Mouse (Mus musculus): ENCODE data around the gene Olfr1138. TPM values are rescaled to one million over a fixed set of nuclear protein-coding genes. Genes with fewer than 3 reads are reported as not detected.

The Olfr1138 gene
- not detected in 2 replicates for polyA plus RNA-seq (2012; rRNA removed)

GRCm38 (mm10) chr2:87739878-87740277, at the start of gene Olfr1138:
TSS of gene Olfr1138 (minus strand) at chr2:87739978.
- no peak for DNase-seq (ENCODE audit: low spot score)

GRCm38 (mm10) chr2:87779183-87779582, 39.4 kb upstream of the Olfr1138 start, which contains the start of gene Olfr152:
TSS of gene Olfr152 (plus strand) at chr2:87779483.
- no peak for DNase-seq (ENCODE audit: low spot score)

GRCm38 (mm10) chr2:87776143-87776542, 36.4 kb upstream of the Olfr1138 start:
- no peak for DNase-seq (ENCODE audit: low spot score)

GRCm38 (mm10) chr2:87753891-87754290, 14.1 kb upstream of the Olfr1138 start, which contains the start of gene Olfr1141:
TSS of gene Olfr1141 (minus strand) at chr2:87753991.
- DNase-seq (ENCODE audit: low spot score): no peak

DNA sequence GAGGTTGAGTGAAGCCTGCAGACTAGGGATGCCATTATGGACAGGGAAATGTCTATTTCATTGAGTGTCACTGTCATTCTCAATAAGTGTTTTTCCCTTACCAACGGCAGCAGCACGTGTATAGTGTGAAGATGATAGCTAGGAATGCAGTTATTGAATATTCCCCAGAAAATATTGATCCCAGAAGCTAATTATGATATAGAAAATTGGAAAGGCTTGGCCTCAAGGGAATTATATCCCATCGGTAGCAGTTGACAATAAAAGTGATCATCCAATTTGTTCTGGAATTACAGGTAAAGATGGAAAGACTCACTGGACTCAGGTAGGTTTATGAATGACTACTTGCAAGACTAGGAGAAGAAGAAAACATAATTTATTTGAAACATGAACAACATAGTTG, 3.7 kb upstream of the Olfr1138 start, which contains the start of gene Olfr1140:
Gene Olfr1140 (plus strand): TSS at position 301 of the 400 bp plus-strand sequence.
- DNase-seq (ENCODE audit: low spot score): no peak

DNA sequence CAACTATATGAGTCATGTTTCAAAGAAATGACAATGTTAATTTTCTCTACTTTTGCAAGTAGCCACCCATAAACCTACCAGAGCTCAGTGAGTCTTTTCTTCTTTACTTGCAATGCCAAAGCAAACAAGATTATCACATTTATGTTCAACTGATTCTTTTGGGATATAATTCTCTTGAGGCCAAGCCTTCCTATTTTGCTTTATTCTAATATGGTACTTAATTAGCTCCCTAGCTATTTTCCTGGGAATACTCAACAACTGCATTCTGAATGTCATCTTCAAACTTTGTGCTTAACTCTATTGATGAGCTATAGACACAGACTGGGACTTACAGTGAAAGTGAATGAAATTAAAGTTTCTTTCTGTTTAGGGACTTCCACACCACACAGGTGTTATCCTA, 26.7 kb downstream of the Olfr1138 start, which contains the start of gene Olfr1137:
Gene Olfr1137 (minus strand): TSS at position 101 of the 400 bp plus-strand sequence.
- no peak for DNase-seq (ENCODE audit: low spot score)

DNA sequence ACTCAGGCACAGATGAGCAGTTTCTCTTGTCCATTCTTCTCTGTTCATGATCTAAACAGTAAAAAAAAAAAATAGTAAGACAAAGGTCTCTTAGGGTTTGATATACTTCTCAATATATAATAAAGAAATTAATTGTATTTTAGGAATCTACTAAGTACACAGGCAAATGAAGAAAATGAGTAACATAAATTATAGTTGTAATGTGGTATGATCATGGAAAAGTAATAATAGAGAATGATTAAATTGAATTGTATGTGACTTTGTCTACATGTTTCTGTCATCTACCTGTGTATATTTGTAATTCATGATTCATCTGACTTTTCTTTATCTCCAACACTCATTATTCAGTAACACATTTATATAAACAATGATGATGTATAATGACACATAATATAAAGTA, 45.9 kb downstream of the Olfr1138 start, which contains the start of gene Olfr1136:
Gene Olfr1136 (minus strand): TSS at position 101 of the 400 bp plus-strand sequence.
- DNase-seq (ENCODE audit: low spot score): no peak

Other genes starting within 250 kb of the Olfr1138 start
- not detected in 2 replicates for gene Pramel7, start 242.9 kb downstream of the Olfr1138 start, polyA plus RNA-seq (2012; rRNA removed)
- gene Pramel6, start 233.4 kb downstream of the Olfr1138 start, polyA plus RNA-seq (2012; rRNA removed): not detected in 2 replicates
- not detected in 2 replicates for gene Olfr153, start 208.2 kb downstream of the Olfr1138 start, polyA plus RNA-seq (2012; rRNA removed)
- not detected in 2 replicates for gene Olfr1128, start 194.4 kb downstream of the Olfr1138 start, polyA plus RNA-seq (2012; rRNA removed)
- not detected in 2 replicates for gene Olfr1129, start 166.1 kb downstream of the Olfr1138 start, polyA plus RNA-seq (2012; rRNA removed)
- gene Olfr1130, start 133.8 kb downstream of the Olfr1138 start, polyA plus RNA-seq (2012; rRNA removed): not detected in 2 replicates
- not detected in 2 replicates for gene Olfr1131, start 112.9 kb downstream of the Olfr1138 start, polyA plus RNA-seq (2012; rRNA removed)
- gene Olfr1132, start 102.4 kb downstream of the Olfr1138 start, polyA plus RNA-seq (2012; rRNA removed): not detected in 2 replicates
- gene Olfr1133, start 92.6 kb downstream of the Olfr1138 start, polyA plus RNA-seq (2012; rRNA removed): not detected in 2 replicates
- gene Olfr1134, start 81.5 kb downstream of the Olfr1138 start, polyA plus RNA-seq (2012; rRNA removed): not detected in 2 replicates
- not detected in 2 replicates for gene Olfr1135, start 66.3 kb downstream of the Olfr1138 start, polyA plus RNA-seq (2012; rRNA removed)
- not detected in 2 replicates for gene Olfr1136, start 46.0 kb downstream of the Olfr1138 start, polyA plus RNA-seq (2012; rRNA removed)
- gene Olfr1137, start 26.8 kb downstream of the Olfr1138 start, polyA plus RNA-seq (2012; rRNA removed): not detected in 2 replicates
- gene Olfr1140, start 3.8 kb upstream of the Olfr1138 start, polyA plus RNA-seq (2012; rRNA removed): not detected in 2 replicates
- not detected in 2 replicates for gene Olfr1141, start 14.0 kb upstream of the Olfr1138 start, polyA plus RNA-seq (2012; rRNA removed)
- not detected in 2 replicates for gene Olfr152, start 39.5 kb upstream of the Olfr1138 start, polyA plus RNA-seq (2012; rRNA removed)
- not detected in 2 replicates for gene Olfr1143, start 60.6 kb upstream of the Olfr1138 start, polyA plus RNA-seq (2012; rRNA removed)
- not detected in 2 replicates for gene Olfr1145, start 69.8 kb upstream of the Olfr1138 start, polyA plus RNA-seq (2012; rRNA removed)
- gene Olfr1148, start 90.6 kb upstream of the Olfr1138 start, polyA plus RNA-seq (2012; rRNA removed): not detected in 2 replicates
- not detected in 2 replicates for gene Olfr1150-ps1, start 104.0 kb upstream of the Olfr1138 start, polyA plus RNA-seq (2012; rRNA removed)
- gene Olfr1151, start 115.9 kb upstream of the Olfr1138 start, polyA plus RNA-seq (2012; rRNA removed): not detected in 2 replicates
- gene Olfr1152, start 126.5 kb upstream of the Olfr1138 start, polyA plus RNA-seq (2012; rRNA removed): not detected in 2 replicates
- gene Olfr1153, start 155.0 kb upstream of the Olfr1138 start, polyA plus RNA-seq (2012; rRNA removed): not detected in 2 replicates
- not detected in 2 replicates for gene Olfr1154, start 165.2 kb upstream of the Olfr1138 start, polyA plus RNA-seq (2012; rRNA removed)
- gene Olfr1155, start 205.2 kb upstream of the Olfr1138 start, polyA plus RNA-seq (2012; rRNA removed): not detected in 2 replicates
- not detected in 2 replicates for gene Olfr1156, start 213.1 kb upstream of the Olfr1138 start, polyA plus RNA-seq (2012; rRNA removed)
- gene Olfr1157, start 228.3 kb upstream of the Olfr1138 start, polyA plus RNA-seq (2012; rRNA removed): not detected in 2 replicates
- not detected in 2 replicates for gene Olfr74, start 234.7 kb upstream of the Olfr1138 start, polyA plus RNA-seq (2012; rRNA removed)